Mouse (Mus musculus) CH12.LX (cell line): ENCODE results near the gene Gm40193. TPM values are rescaled to one million over a fixed set of nuclear protein-coding genes. Genes with fewer than 3 reads are reported as not detected.

Source experiments
- DNase-seq: peaks from one replicate; pipeline ENCODE4 v3.0.0-alpha.2; 2013; ENCODE audit errors: extremely low read depth
- H3K27ac ChIP-seq: 2 replicates; pipeline ENCODE4 v1.5.1; 2012; ENCODE audit warnings: low read depth, mild to moderate bottlenecking, control low read depth, moderate library complexity; ENCODE audit not compliant: insufficient read depth
- H3K27me3 ChIP-seq: replicated peaks from 2 replicates; pipeline ENCODE3; 2012; ENCODE audit warnings: inconsistent platforms
- H3K36me3 ChIP-seq, 2 experiments: replicated peaks in 1 of 2; 2 replicates each; pipeline versions ENCODE3 to v1.6.1; 2012; ENCODE audit warnings: inconsistent platforms in 1 of 2, low read length in 1 of 2, mild to moderate bottlenecking in 1 of 2, mixed read lengths in 1 of 2, moderate library complexity in 1 of 2; ENCODE audit not compliant: control insufficient read depth in 1 of 2, insufficient read depth in 1 of 2
- H3K4me1 ChIP-seq, 2 experiments: 2 replicates each; pipeline ENCODE4 v1.6.1; 2012; ENCODE audit warnings: inconsistent platforms in 1 of 2, moderate library complexity in 1 of 2; ENCODE audit not compliant: insufficient read depth in 2 of 2, control insufficient read depth in 1 of 2
- H3K4me2 ChIP-seq: 2 replicates; pipeline ENCODE4 v1.6.1; 2012; ENCODE audit warnings: low read depth, mild to moderate bottlenecking, control low read depth; ENCODE audit not compliant: poor library complexity, insufficient read depth, severe bottlenecking
- H3K4me3 ChIP-seq, 3 experiments: fragments of 150-350 bp in 1 of 3; sonication (generic) in 1 of 3; replicated peaks in 1 of 3; 2 replicates each; pipeline versions ENCODE3 to v1.5.1; 2011 to 2012; ENCODE audit warnings: low read depth in 2 of 3, low read length in 2 of 3, mild to moderate bottlenecking in 2 of 3, moderate library complexity in 2 of 3, control low read depth in 1 of 3, improper control_type of control experiment in 1 of 3, inconsistent platforms in 1 of 3, mixed read lengths in 1 of 3; ENCODE audit not compliant: poor library complexity in 1 of 3
- H3K79me2 ChIP-seq: replicated peaks from 2 replicates; pipeline ENCODE4 v1.6.1; 2012; ENCODE audit warnings: mild to moderate bottlenecking, moderate library complexity; ENCODE audit not compliant: control insufficient read depth, poor library complexity, insufficient read depth, severe bottlenecking; ENCODE audit errors: extremely low read depth
- H3K9ac ChIP-seq: 2 replicates; pipeline ENCODE4 v1.6.1; 2012; ENCODE audit warnings: low read depth, mild to moderate bottlenecking, control low read depth, moderate library complexity; ENCODE audit not compliant: insufficient read depth
- H3K9me3 ChIP-seq: replicated peaks from 2 replicates; pipeline ENCODE3; 2012; ENCODE audit warnings: low read length, inconsistent platforms, mixed read lengths
- BHLHE40 ChIP-seq: IDR thresholded peaks from 2 replicates; pipeline ENCODE4 v1.6.1; 2011; ENCODE audit warnings: mild to moderate bottlenecking, low read depth, low read length, improper control_type of control experiment
- CHD2 ChIP-seq: IDR thresholded peaks from 2 replicates; pipeline ENCODE4 v1.6.1; 2011; ENCODE audit warnings: low read length, improper control_type of control experiment
- CTCF ChIP-seq, 2 experiments: IDR thresholded peaks in 1 of 2; conservative IDR thresholded peaks in 1 of 2; 2 replicates each; pipeline ENCODE4 v1.5.1; 2011 to 2012; ENCODE audit warnings: low read depth in 2 of 2, low read length in 2 of 2, improper control_type of control experiment in 1 of 2, inconsistent platforms in 1 of 2, mild to moderate bottlenecking in 1 of 2, moderate library complexity in 1 of 2
- E2F4 ChIP-seq: IDR thresholded peaks from 2 replicates; pipeline ENCODE4 v1.6.1; 2011; ENCODE audit warnings: low read depth, low read length, improper control_type of control experiment; ENCODE audit not compliant: insufficient replicate concordance
- EP300 ChIP-seq: IDR thresholded peaks from 2 replicates; pipeline ENCODE4 v1.6.1; 2011; ENCODE audit warnings: low read length, improper control_type of control experiment
- GABPA ChIP-seq: IDR thresholded peaks from 2 replicates; pipeline ENCODE4 v1.6.1; 2012; ENCODE audit warnings: low read depth, low read length, improper control_type of control experiment, inconsistent platforms; ENCODE audit not compliant: insufficient replicate concordance
- HCFC1 ChIP-seq: IDR thresholded peaks from 2 replicates; pipeline ENCODE4 v1.6.1; 2012; ENCODE audit warnings: low read depth, mild to moderate bottlenecking, inconsistent platforms, low read length, improper control_type of control experiment
- JUND ChIP-seq: conservative IDR thresholded peaks from 2 replicates; pipeline ENCODE4 v1.6.1; 2011; ENCODE audit warnings: low read depth, low read length, improper control_type of control experiment
- KAT2A ChIP-seq: IDR thresholded peaks from 2 replicates; pipeline ENCODE4 v1.6.1; 2012; ENCODE audit warnings: low read length, improper control_type of control experiment, inconsistent platforms; ENCODE audit not compliant: insufficient replicate concordance
- MAFK ChIP-seq: IDR thresholded peaks from 2 replicates; pipeline ENCODE4 v1.6.1; 2011; ENCODE audit warnings: low read length, improper control_type of control experiment; ENCODE audit not compliant: insufficient replicate concordance
- MAX ChIP-seq: IDR thresholded peaks from 2 replicates; pipeline ENCODE4 v1.6.1; 2011; ENCODE audit warnings: low read length, improper control_type of control experiment
- MAZ ChIP-seq: IDR thresholded peaks from 2 replicates; pipeline ENCODE4 v1.6.1; 2012; ENCODE audit warnings: low read depth, mild to moderate bottlenecking, inconsistent platforms, low read length, improper control_type of control experiment, moderate library complexity
- MEF2A ChIP-seq: IDR thresholded peaks from 2 replicates; pipeline ENCODE4 v1.6.1; 2014; ENCODE audit warnings: low read depth, mild to moderate bottlenecking, inconsistent platforms, low read length, improper control_type of control experiment, borderline replicate concordance
- MXI1 ChIP-seq: IDR thresholded peaks from 2 replicates; pipeline ENCODE4 v1.6.1; 2011; ENCODE audit warnings: mild to moderate bottlenecking, low read depth, low read length, improper control_type of control experiment
- NRF1 ChIP-seq: IDR thresholded peaks from 2 replicates; pipeline ENCODE4 v1.6.1; 2014; ENCODE audit warnings: low read depth, mild to moderate bottlenecking, inconsistent platforms, low read length, improper control_type of control experiment, moderate library complexity
- PAX5 ChIP-seq: IDR thresholded peaks from 2 replicates; pipeline ENCODE4 v1.6.1; 2012; ENCODE audit warnings: low read length, inconsistent platforms, mixed read lengths
- POLR2A ChIP-seq: IDR thresholded peaks from 2 replicates; pipeline ENCODE4 v1.6.1; 2011; ENCODE audit warnings: low read depth, mild to moderate bottlenecking, improper control_type of control experiment, low read length
- POLR2AphosphoS2 ChIP-seq: IDR thresholded peaks from 2 replicates; pipeline ENCODE4 v1.6.1; 2011; ENCODE audit warnings: low read depth, low read length, improper control_type of control experiment
- RAD21 ChIP-seq: IDR thresholded peaks from 2 replicates; pipeline ENCODE4 v1.6.1; 2011; ENCODE audit warnings: low read depth, mild to moderate bottlenecking, low read length, improper control_type of control experiment, moderate library complexity
- RCOR1 ChIP-seq: conservative IDR thresholded peaks from 2 replicates; pipeline ENCODE4 v1.6.1; 2012; ENCODE audit warnings: low read depth, mild to moderate bottlenecking, inconsistent platforms, low read length, improper control_type of control experiment
- SIN3A ChIP-seq: IDR thresholded peaks from 2 replicates; pipeline ENCODE4 v1.6.1; 2012; ENCODE audit warnings: low read length, improper control_type of control experiment, inconsistent platforms
- SMC3 ChIP-seq: IDR thresholded peaks from 2 replicates; pipeline ENCODE4 v1.6.1; 2011; ENCODE audit warnings: low read depth, low read length, improper control_type of control experiment
- TBP ChIP-seq: conservative IDR thresholded peaks from 2 replicates; pipeline ENCODE4 v1.6.1; 2011; ENCODE audit warnings: low read depth, low read length, improper control_type of control experiment
- USF1 ChIP-seq: IDR thresholded peaks from 2 replicates; pipeline ENCODE4 v1.6.1; 2014; ENCODE audit warnings: low read depth, mild to moderate bottlenecking, inconsistent platforms, low read length, improper control_type of control experiment
- USF2 ChIP-seq: conservative IDR thresholded peaks from 2 replicates; pipeline ENCODE4 v1.6.1; 2011; ENCODE audit warnings: low read depth, low read length, improper control_type of control experiment
- ZC3H11A ChIP-seq: IDR thresholded peaks from 2 replicates; pipeline ENCODE4 v1.6.1; 2012; ENCODE audit warnings: low read depth, mild to moderate bottlenecking, inconsistent platforms, low read length, improper control_type of control experiment
- ZKSCAN1 ChIP-seq: IDR thresholded peaks from 2 replicates; pipeline ENCODE4 v1.6.1; 2012; ENCODE audit warnings: low read depth, inconsistent platforms, low read length, improper control_type of control experiment, borderline replicate concordance
- ZMIZ1 ChIP-seq: IDR thresholded peaks from 2 replicates; pipeline ENCODE4 v1.6.1; 2012; ENCODE audit warnings: low read depth, mild to moderate bottlenecking, inconsistent platforms, low read length, improper control_type of control experiment
- ZNF384 ChIP-seq: IDR thresholded peaks from 2 replicates; pipeline ENCODE4 v1.6.1; 2012; ENCODE audit warnings: low read depth, low read length, improper control_type of control experiment, inconsistent platforms
- dilution Hi-C: fragments of 300-500 bp; cut with MboI; formaldehyde crosslinking; loops from 2 replicates; pipeline ENCODE4 v1.14.3; 2020; ENCODE audit warnings: low sequenced_read_pairs; ENCODE audit not compliant: extremely low pct_unique_long_range_greater_than_20kb, extremely low pct_ligation_motif_present
- in situ Hi-C: fragments of 300-500 bp; cut with MboI; formaldehyde crosslinking; loops from 3 replicates; pipeline ENCODE4 v1.14.3; 2019; ENCODE audit warnings: low sequenced_read_pairs, low pct_ligation_motif_present, low pct_unique_long_range_greater_than_20kb, mixed read lengths
- polyA plus RNA-seq: library from polyadenylated mRNA; unstranded; fragments of >175 nt; gene quantifications from 2 replicates; pipeline ENCODE4 v1.2.1, GENCODE M21; 2012; ENCODE audit warnings: low read depth; ENCODE audit not compliant: insufficient read length
- total RNA-seq, 2 experiments: library from RNA; depleted of rRNA; stranded (reverse); fragments of 300-350 nt in 1 of 2; fragments of >200 nt in 1 of 2; gene quantifications; 2 replicates each; pipeline ENCODE4 v1.2.3; 2012 to 2014

Gm40193 gene
- total and polyA plus RNA-seq, 3 experiments = not detected

DNA sequence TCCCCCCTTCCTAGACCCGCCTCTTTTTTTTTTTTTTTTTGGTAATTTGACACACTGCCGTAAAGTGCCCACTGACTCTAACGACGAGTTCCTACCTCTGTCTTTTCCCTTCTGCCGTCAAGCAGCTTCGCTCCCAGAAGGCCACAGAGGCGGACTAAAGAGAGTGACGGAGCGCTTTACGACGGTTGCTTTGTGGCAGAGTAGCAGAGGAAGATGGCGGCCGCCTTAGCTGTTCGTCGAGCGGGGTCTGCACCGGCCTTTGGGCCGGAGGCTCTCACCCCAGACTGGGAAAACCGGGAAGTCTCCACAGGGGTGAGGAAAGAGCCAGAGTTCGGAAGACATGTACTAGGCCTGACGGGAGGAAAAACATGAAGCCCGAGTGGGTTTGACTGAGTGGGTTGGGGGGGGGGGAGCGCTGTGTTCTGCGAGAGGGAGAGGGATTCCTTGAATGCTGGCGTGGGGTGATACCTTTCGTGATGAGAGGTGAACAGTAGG, 7.5 kb downstream of the Gm40193 start, which contains the start of gene Psmb6 (continued):
- TF ChIP-seq CHD2 = 0 out of 2 replicates have a peak, but pooled peaks have one; percentile 64
- no peak for TF ChIP-seq ZC3H11A
- peak; percentile 71 for TF ChIP-seq NRF1
- TF ChIP-seq ZMIZ1 = peak; percentile 93
- TF ChIP-seq JUND = peak; percentile 71; the same call in 1 of the 2 replicates
- peak; percentile 95 for TF ChIP-seq POLR2AphosphoS2
- peak; percentile 100 for TF ChIP-seq ZNF384
- no peak for TF ChIP-seq RAD21
- no peak for TF ChIP-seq PAX5
- peak; percentile 90; the same call in 1 of the 2 replicates for TF ChIP-seq GABPA
- TF ChIP-seq RCOR1 = no peak
- peak; percentile 57; the same call in 1 of the 2 replicates for TF ChIP-seq MAFK
- TF ChIP-seq ZKSCAN1 = no peak; the same call in 1 of the 2 replicates
- peak; percentile 86 for TF ChIP-seq MAZ
- peak; percentile 98 for TF ChIP-seq POLR2A
- peak; percentile 99 for TF ChIP-seq KAT2A
- TF ChIP-seq TBP = peak; percentile 86
- no peak for TF ChIP-seq USF2
- no peak for TF ChIP-seq SMC3
- TF ChIP-seq EP300 = no peak

DNA sequence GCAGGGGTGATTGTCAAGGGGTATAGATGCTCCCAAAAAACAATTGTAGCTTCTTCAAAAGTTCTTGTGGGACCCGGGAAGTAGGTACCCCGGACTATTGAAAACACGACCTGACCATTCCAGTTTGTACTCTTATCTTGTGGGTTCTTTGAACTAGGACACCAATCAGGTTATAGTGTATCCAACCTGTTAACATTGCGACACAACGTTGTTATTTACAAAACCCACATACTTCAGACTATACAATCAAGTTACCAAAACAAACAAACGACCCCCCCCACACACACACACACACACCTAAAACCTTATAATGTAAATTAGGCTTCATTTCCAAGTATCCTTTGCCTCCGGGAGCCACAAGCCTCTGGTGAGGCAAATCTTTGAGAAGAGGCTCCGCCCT, 8.0 kb downstream of the Gm40193 start:
- Histone ChIP-seq H3K4me1 (peaks cover 13 to 39% of the 10 kb centered on the region in 2 experiments), H3K79me2 (peaks cover 12% of the 10 kb centered on the region), H3K27ac (no peak overlapping the region), H3K9ac (peak overlapping the region; percentile 77), H3K4me3 (peak overlapping the region; percentile 45 to 78 (median 76)), H3K4me2 (peak overlapping the region; percentile 96), H3K9me3 (no peaks in the 10 kb centered on the region), H3K36me3 (peaks cover 24 to 38% of the 10 kb centered on the region in 2 experiments), H3K27me3 (no peaks in the 10 kb centered on the region)
- DNase-seq = no peak
- TF ChIP-seq MAX = no peak
- TF ChIP-seq ZC3H11A = no peak
- no peak for TF ChIP-seq SIN3A
- TF ChIP-seq HCFC1 = no peak
- TF ChIP-seq CHD2 = no peak
- no peak for TF ChIP-seq USF1
- no peak for TF ChIP-seq USF2
- no peak for TF ChIP-seq BHLHE40
- TF ChIP-seq MAFK = no peak
- TF ChIP-seq KAT2A = no peak
- TF ChIP-seq MEF2A = no peak
- TF ChIP-seq MXI1 = no peak
- no peak for TF ChIP-seq CTCF (conservative IDR thresholded peaks at IDR 0.05 in 1 of 2, IDR thresholded peaks at IDR 0.05 in 1 of 2; ENCODE audit: low read depth in 2 of 2, low read length in 2 of 2)
- no peak for TF ChIP-seq ZNF384
- no peak for TF ChIP-seq E2F4
- dilution Hi-C loops (no loop called here), in situ Hi-C loops (loop anchor here (5.0 kb wide), 1 partner anchor 38 kb away; the partner anchor contains the start of gene Mink1)
